Mouse (Mus musculus): ENCODE results near the gene Rnf20. TPM values are rescaled to one million over a fixed set of nuclear protein-coding genes. Genes with fewer than 3 reads are reported as not detected.
A peak's percentile ranks its signal among the peaks of the same experiment; 100 is the strongest.

Rnf20 gene
- polyA plus RNA-seq (2016; fragmentation: Nextera tagmentation; extraction: Ambion mirVana) = 24.0 and 25.1 TPM in 2 replicates

- Histone ChIP-seq H3K4me2 (peak within 1 kb of the TSS; percentile 85), H3K27ac (peak within 1 kb of the TSS; percentile 89), H3K27me3 (replicated peaks) (no peaks in the 10 kb centered on the region), H3K4me1 (peaks cover 35% of the 10 kb centered on the region), H3K9ac (peak within 1 kb of the TSS; percentile 90), H3K4me3 (peak within 1 kb of the TSS; percentile 86), H3K36me3 (peaks cover 33% of the 10 kb centered on the region), H3K9me3 (replicated peaks) (no peaks in the 10 kb centered on the region)
- peak; percentile 94 for ATAC-seq
- 3% methylated on average over 37 of the region's 37 CpGs for WGBS (ENCODE audit: insufficient replicate concordance)
Observed at GRCm38 (mm10) chr4:49631319-49632138, at the start of gene Rnf20. TSS of gene Rnf20 (plus strand) at chr4:49632006.

- H3K9ac ChIP-seq = no peak overlapping the region
- no peak overlapping the region for H3K27ac ChIP-seq
- 72% methylated on average over 14 of the region's 14 CpGs for WGBS (ENCODE audit: insufficient replicate concordance)
- H3K4me1 ChIP-seq = peaks cover 39% of the 10 kb centered on the region
- no peak overlapping the region for H3K4me2 ChIP-seq
- no peak overlapping the region for H3K4me3 ChIP-seq
- no peak for ATAC-seq
- no peaks in the 10 kb centered on the region for H3K9me3 ChIP-seq (replicated peaks)
- no peaks in the 10 kb centered on the region for H3K27me3 ChIP-seq (replicated peaks)
- peaks cover 18% of the 10 kb centered on the region for H3K36me3 ChIP-seq
Observed at GRCm38 (mm10) chr4:49583965-49584831, 47.6 kb upstream of the Rnf20 start.

DNA sequence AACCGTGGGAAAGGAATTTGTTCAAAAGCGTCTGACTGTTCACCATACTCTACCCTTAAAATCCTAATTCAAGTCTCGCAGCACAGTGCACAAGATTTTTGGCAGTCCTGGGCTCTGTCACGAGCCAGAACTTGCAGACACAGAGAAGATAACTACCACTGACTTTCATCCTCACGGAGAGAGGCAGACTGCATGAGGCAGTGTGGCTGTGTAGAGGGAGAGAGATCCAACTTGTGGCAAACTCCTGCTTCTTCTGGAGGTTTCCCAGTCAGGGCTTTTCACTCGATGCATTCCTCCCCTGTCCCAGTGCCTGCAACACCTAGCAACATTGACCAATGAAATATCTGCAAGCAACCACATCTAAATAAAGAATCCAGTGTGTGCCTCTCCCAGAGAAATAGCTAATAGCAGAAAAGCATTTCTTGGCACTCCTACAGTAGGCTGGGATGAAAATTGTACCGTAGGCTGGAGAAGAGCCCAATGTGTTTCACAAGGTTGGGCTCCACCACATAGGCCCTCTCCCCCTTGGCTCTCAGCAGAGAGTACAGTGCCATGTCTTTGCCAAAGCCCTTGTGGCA is 46.2 kb upstream of the Rnf20 start:
- ATAC-seq = no peak
- Histone ChIP-seq H3K4me3 (no peak overlapping the region), H3K9ac (no peak overlapping the region), H3K4me2 (no peak overlapping the region), H3K36me3 (peaks cover 18% of the 10 kb centered on the region), H3K9me3 (replicated peaks) (no peaks in the 10 kb centered on the region), H3K4me1 (peaks cover 29% of the 10 kb centered on the region), H3K27me3 (replicated peaks) (no peaks in the 10 kb centered on the region), H3K27ac (no peak overlapping the region)
- WGBS (ENCODE audit: insufficient replicate concordance) = 70% methylated on average over 7 of the region's 7 CpGs

GRCm38 (mm10) chr4:49586811-49587210 is 45.0 kb upstream of the Rnf20 start:
- Histone ChIP-seq H3K9me3 (replicated peaks) (no peaks in the 10 kb centered on the region), H3K27me3 (replicated peaks) (no peaks in the 10 kb centered on the region), H3K4me1 (peaks cover 17% of the 10 kb centered on the region), H3K36me3 (peaks cover 18% of the 10 kb centered on the region), H3K9ac (no peak overlapping the region), H3K4me2 (no peak overlapping the region), H3K4me3 (no peak overlapping the region), H3K27ac (no peak overlapping the region)
- no peak for ATAC-seq
- 81% methylated on average over 10 of the region's 10 CpGs for WGBS (ENCODE audit: insufficient replicate concordance)

- H3K4me2 ChIP-seq = no peak overlapping the region
- no peak overlapping the region for H3K4me3 ChIP-seq
- WGBS (ENCODE audit: insufficient replicate concordance) = 64% methylated on average over 2 of the region's 2 CpGs
- no peaks in the 10 kb centered on the region for H3K27me3 ChIP-seq (replicated peaks)
- peak; percentile 40; the same call in 1 of the 2 replicates for ATAC-seq
- peak overlapping the region; percentile 12; the same call in 1 of the 2 replicates for H3K27ac ChIP-seq
- no peak overlapping the region for H3K9ac ChIP-seq
- peaks cover 18% of the 10 kb centered on the region for H3K36me3 ChIP-seq
- H3K9me3 ChIP-seq (replicated peaks) = no peaks in the 10 kb centered on the region
- H3K4me1 ChIP-seq = peaks cover 17% of the 10 kb centered on the region; the same call in 1 of the 2 replicates
Observed at GRCm38 (mm10) chr4:49590152-49590551, 41.7 kb upstream of the Rnf20 start.

DNA sequence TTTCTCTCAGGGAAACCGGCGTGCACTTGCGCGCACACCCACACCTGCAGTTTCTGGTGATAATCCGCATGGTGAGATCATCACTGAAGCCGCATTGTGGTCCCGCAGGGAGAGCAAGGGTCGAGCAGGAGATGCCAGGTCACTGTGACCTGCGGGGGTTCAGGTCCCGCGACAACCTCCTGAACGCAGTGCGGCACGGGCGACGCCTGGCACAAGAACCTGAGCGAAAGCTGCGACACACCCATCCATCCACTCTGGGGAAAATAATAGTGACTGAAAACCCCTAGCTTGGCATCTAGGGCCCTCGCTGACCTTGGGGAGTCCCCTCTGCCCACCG is 35.0 kb upstream of the Rnf20 start:
- WGBS (ENCODE audit: insufficient replicate concordance) = 2% methylated on average over 20 of the region's 20 CpGs
- H3K4me1 ChIP-seq = peaks cover 20% of the 10 kb centered on the region
- H3K4me2 ChIP-seq = peak overlapping the region; percentile 93
- H3K4me3 ChIP-seq = peak overlapping the region; percentile 78
- peak overlapping the region; percentile 75; the same call in 1 of the 2 replicates for H3K27ac ChIP-seq
- no peaks in the 10 kb centered on the region for H3K9me3 ChIP-seq (replicated peaks)
- no peaks in the 10 kb centered on the region for H3K36me3 ChIP-seq
- peak; percentile 51; the same call in 1 of the 2 replicates for ATAC-seq
- H3K9ac ChIP-seq = peak overlapping the region; percentile 75
- no peaks in the 10 kb centered on the region for H3K27me3 ChIP-seq (replicated peaks)

GRCm38 (mm10) chr4:49597183-49598100 is 34.4 kb upstream of the Rnf20 start, which contains the start of gene Tmem246:
TSS of gene Tmem246 (minus strand) at chr4:49597876.
- WGBS (ENCODE audit: insufficient replicate concordance) = under 1% methylated on average over 76 of the region's 77 CpGs
- peak within 1 kb of the TSS; percentile 75 for H3K27ac ChIP-seq
- H3K4me1 ChIP-seq = peaks cover 14% of the 10 kb centered on the region
- H3K9ac ChIP-seq = peak within 1 kb of the TSS; percentile 75
- H3K4me2 ChIP-seq = peak within 1 kb of the TSS; percentile 93
- peak within 1 kb of the TSS; percentile 78 for H3K4me3 ChIP-seq
- H3K27me3 ChIP-seq (replicated peaks) = peaks cover 6% of the 10 kb centered on the region; the same call in 1 of the 2 replicates
- no peaks in the 10 kb centered on the region for H3K36me3 ChIP-seq
- peak; percentile 92 for ATAC-seq
- H3K9me3 ChIP-seq (replicated peaks) = no peaks in the 10 kb centered on the region

GRCm38 (mm10) chr4:49603161-49603560 is 28.6 kb upstream of the Rnf20 start:
- H3K4me3 ChIP-seq = no peak overlapping the region
- no peak overlapping the region for H3K4me2 ChIP-seq
- H3K9me3 ChIP-seq (replicated peaks) = no peaks in the 10 kb centered on the region
- ATAC-seq = no peak
- WGBS (ENCODE audit: insufficient replicate concordance) = 73% methylated on average over 2 of the region's 2 CpGs
- no peak overlapping the region for H3K27ac ChIP-seq
- no peak overlapping the region for H3K9ac ChIP-seq
- H3K36me3 ChIP-seq = no peaks in the 10 kb centered on the region
- H3K27me3 ChIP-seq (replicated peaks) = peaks cover 7% of the 10 kb centered on the region; the same call in 1 of the 2 replicates
- peaks cover 17% of the 10 kb centered on the region for H3K4me1 ChIP-seq

DNA sequence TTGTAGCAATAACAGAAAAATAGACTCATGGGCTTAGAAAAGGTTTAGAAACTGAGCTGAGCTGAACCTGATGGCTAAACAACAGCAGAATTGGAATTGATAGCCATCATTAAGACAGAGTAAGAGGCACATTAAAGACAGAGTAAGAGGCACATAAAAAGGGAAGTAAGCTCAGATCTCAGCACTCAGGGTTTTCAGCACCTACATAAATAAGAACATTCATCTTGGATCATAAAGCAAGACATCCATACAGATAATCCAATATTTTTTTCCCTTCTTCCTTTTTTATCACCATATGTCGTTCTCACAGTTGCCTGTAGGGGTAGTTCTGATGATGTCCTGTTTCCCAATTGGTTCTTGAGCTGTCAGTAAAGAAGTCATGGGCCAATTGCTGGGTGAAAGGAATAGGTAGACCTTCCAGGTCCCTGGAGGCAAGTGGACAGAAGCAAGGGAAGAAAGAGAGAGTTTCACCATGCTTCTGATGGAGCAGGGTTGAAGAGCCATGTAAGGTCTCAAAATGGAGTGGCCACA is 27.7 kb upstream of the Rnf20 start:
- Histone ChIP-seq H3K4me2 (no peak overlapping the region), H3K27ac (no peak overlapping the region), H3K27me3 (replicated peaks) (peaks cover 7% of the 10 kb centered on the region; the same call in 1 of the 2 replicates), H3K9ac (no peak overlapping the region), H3K36me3 (no peaks in the 10 kb centered on the region), H3K9me3 (replicated peaks) (no peaks in the 10 kb centered on the region), H3K4me1 (peaks cover 16% of the 10 kb centered on the region), H3K4me3 (no peak overlapping the region)
- ATAC-seq = peak; percentile 40; the same call in 1 of the 2 replicates
- 47% methylated on average over 1 of the region's 1 CpGs for WGBS (ENCODE audit: insufficient replicate concordance)

GRCm38 (mm10) chr4:49604616-49605015 is 27.2 kb upstream of the Rnf20 start:
- ATAC-seq = peak; percentile 54; the same call in 1 of the 2 replicates
- H3K9ac ChIP-seq = no peak overlapping the region
- H3K9me3 ChIP-seq (replicated peaks) = no peaks in the 10 kb centered on the region
- WGBS (ENCODE audit: insufficient replicate concordance) = 40% methylated on average over 5 of the region's 5 CpGs
- no peaks in the 10 kb centered on the region for H3K36me3 ChIP-seq
- no peak overlapping the region for H3K4me3 ChIP-seq
- H3K4me1 ChIP-seq = peaks cover 16% of the 10 kb centered on the region
- H3K27ac ChIP-seq = no peak overlapping the region
- peaks cover 7% of the 10 kb centered on the region; the same call in 1 of the 2 replicates for H3K27me3 ChIP-seq (replicated peaks)
- peak overlapping the region; percentile 11; the same call in 1 of the 2 replicates for H3K4me2 ChIP-seq

Data from liver, embryonic 12.5 days (tissue).